Mouse (Mus musculus): ENCODE measurements around the gene Gm6793.

Gene Gm6793

DNA sequence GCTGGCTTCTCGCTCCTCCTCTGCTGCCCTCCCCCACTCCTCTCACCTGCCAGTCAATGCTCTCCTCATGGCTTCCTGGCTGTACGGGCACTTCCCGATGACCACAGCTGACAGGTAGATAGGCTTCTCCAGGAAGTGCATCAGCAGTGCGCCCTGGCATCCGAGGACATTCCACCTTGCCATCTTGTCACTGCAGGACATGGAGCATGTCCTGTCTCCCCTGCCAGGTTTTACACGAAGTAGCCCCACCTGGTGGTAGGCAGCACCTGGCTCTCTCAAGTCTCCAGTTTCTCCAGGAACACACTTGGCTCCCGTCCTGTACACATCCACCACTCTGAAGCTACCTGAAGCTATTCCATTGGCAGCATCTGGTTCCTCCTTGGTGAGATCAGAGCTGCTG is 32.7 kb downstream of the Gm6793 start:
- DNase-seq, result peak; percentile 83

DNA sequence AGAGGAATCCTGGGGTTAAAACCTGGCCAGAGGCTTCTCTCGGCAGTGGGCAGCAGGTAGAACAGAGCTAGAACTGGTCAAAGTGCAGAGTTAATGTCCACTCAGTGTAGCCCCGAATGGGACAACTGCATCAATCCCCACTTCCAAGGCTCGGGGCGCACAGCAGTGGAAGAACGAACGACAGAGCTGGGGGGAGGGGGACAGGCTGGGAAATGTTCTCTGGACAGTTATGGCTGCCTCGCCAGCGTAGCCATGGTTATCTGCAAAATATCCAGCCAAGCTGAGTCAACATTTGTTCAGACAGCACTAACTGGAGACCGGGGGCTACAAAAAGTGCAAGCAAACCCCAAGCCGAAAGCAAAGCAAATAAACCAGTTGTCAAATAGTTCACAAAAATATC is 36.7 kb downstream of the Gm6793 start:
- no peak for DNase-seq

DNA sequence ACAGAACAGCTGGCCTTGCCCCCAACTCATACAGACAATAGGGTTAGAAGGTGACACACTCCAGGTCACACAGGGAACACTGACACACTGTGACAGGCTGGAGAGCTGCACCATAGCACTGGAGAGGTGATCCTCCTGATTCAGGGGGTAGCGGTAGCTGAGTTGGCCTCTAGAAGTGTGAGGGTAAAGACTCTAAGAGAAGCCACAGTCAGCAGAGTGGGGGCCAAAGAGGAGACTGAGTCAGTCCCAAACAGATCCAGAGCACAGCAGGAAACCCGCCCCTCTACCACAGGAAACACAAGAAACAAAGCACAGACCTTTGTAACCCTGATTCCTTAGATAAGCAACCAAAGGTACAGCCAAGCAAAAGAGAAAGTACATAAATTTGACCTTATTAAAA is 38.5 kb downstream of the Gm6793 start:
- no peak for DNase-seq

DNA sequence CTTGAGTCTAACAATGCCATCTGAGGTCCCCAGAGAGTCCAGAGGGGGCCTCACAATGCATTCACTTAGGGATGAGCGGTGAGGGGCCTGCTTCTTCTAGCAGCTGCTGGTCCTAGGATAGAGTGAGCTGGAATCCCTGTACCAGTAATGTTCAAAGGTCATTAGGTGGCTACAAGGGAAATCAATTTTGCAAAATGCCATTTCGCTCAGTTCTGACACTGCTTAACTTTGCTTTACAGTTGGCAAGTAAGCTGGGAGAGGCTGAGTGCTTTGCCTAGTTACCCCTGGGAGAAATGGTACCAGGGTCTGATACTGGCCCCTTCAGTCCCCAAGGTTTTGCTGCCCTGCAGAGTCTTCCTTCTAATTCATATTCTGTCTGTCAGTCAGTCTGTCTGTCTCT is 39.1 kb downstream of the Gm6793 start:
- DNase-seq, result no peak

DNA sequence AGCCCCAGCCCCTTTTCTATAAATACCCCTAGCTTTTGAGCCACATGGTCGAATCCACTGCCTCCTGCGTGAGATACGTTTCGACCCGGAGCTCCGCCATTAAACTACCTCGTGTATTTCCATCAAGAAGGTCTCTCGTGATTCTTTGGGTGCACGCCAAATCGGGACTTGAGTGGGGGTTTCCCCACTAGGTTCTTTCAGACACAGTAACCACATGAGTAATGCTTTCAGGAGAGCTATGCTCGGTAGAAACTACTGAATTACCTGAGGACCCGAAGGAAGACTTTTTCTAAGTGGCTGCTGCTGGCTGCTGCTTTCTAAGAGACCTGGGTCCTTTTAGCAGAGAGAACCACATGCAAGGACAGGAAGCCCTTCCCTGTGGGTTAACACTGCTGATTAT is 40.7 kb downstream of the Gm6793 start:
- no peak for DNase-seq

DNA sequence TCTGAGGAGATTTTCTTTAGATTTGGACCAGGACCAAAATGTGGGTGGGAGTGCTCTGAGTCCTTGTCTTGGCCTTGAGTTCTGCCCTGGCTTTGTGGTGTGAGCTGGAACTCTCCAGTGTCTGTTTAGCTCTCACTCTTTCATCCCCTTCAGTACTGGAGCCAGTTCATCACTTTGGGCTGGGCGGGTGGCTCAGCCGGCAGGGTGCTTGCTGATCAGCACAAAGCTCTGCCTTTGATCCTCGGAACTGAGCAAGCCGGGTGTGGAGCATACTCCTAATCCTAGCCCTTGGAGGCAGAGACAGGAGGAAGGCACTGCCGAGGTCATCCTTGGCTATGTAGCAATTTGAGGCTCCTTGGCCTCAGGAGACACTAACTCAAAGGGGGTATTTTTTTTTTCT is 45.8 kb downstream of the Gm6793 start:
- no peak for DNase-seq

DNA sequence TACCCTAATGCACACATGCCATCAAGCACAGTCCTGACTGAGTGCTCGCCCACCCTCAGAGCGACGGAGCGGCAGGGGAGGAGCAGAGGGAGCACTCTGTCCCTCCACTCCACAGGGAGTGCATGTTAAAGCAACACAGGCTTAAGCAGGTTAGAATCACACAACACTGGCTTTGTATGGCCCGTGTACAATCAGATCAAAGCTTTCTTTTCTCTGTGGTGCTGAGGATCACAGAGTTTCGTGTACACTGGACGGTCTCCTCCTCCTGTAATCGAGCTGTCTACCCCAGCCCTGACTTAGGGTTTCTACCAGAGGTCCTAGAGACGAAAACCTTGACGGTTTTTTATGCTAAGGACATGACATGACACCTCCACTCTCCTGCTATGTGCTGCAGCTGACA is 46.3 kb downstream of the Gm6793 start:
- DNase-seq, result no peak

DNA sequence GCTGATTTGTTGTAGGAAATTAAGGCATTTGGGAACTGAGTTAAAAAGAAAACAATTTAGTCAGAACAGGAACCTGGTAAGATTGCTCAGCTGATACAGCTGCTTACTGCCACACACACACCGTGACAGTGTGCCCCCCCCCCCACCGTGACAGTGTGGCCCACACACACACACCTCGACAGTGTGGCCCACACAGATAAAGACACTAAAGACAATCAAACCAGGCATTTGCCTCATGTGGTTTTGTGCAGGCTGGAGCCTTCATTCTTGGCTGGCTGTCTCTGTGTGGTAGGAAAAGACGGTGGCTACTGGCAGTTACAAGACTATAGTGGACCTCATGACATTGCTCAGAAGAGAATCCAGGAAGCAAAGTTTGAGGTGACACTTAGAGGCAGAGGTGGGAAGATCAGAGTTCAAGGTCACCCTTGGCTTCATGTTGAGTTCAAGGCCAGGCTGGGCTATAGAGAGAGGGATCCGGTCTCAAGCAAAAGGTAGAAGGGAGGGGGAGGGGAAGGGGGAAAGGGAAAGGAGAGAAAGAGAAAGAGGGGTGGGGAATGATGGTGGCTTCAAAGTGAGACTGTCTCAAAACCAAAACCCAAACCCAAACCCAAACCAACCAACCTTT is 47.5 kb downstream of the Gm6793 start:
- no peak for DNase-seq

DNA sequence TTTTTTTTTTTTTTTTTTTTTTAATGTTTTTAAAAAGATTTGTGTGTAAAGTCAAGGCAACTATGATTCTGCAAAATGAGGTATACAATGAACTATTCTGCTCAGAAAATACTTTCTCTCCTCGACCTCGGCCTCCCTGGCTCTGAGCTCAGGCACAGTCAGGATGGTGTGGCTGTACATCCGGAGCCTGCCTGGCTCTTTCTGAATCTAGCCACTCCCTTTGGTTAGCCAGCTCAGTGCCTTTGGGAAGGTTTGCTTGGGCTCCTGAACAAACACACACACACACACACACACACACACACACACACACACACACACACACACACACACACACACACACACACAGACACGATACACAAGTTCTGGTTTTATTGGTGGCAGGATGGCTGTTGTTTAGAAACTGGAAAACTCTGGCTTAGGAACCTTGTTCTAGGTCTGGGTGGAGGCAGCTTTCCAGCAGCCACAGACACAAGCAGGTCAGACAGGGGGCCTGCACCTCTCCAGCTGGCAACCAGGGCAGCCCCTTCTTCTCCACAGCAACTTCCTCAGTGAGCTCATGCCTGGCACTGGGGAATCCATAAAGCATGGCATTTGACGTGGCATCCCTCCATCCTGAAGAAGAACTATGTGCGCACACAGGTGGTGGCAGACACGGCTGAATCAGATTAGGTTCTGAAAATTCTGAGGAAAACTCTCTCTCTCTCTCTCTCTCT is 49.8 kb downstream of the Gm6793 start:
- no peak for DNase-seq

DNA sequence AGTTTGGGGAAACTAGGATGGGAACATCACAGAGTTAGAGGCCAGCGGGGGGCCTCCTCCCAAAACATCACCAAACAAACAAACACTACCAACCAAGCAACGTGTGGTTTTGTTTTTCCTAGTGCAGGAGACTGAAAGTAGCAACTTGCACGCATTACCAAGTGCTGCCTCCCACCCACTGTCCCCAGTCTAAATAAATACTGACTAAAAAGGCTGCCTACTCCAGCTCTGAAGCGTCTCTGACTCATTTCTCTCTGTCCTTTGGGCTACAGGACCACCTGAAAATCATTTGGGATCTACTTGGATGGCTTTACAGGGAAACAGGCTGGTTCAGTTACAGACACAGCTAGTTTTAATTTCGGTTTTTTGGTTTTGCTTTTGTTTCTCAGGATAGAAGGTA is 50.5 kb downstream of the Gm6793 start:
- DNase-seq, result no peak

DNA sequence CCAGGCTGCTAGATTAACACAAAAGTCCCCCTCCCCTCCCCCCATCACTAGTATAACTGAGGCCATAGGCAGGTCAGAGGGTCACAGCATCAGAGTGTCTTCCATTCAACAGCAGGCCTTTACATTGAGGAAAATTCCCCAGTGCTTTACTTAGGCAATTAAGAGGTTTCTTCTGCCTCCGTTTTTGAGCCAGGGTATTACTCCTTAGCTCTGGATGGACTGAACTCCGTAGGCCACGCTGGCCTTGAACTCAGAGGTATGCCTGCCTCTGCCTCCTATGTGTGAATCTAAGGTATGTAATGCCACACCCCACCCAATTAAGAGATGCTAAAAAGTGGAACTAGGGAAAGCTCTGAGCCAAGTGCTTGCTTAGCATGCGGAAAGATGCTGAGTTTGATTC is 51.3 kb downstream of the Gm6793 start:
- DNase-seq, result no peak
